15 mouse cellular contexts compared by ENCODE assay signal in the genomic region with DNA sequence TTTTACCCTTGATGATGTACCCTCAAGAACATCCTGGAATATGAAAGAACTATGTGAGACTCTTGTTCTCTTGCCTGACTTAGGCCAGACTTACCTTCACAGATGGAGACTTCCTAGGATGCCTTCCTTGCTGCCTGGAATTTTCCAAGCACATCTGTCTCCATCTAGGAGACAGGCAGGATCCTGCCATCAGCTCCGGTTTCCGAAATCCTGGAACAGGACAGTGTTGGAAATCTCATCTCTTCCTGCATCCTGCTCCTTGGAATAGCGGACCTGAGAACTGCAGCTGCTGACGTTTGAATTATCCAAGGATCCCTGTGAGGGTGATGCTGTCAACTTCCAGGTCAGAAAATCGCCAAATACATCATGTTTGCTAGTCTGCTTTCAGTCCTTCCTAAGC.
"Had no signal": no experiment of that assay in that cellular context is flagged by ENCODE, and none has a peak within 500 bp of the region (broad histone marks: within the 10 kb centered on the region; RNA-seq: fewer than 3 reads in every experiment).

No protein-coding gene starts in this region.

- H3K27ac ChIP-seq: left cerebral cortex, adult 2 months; limb, embryonic 10.5 days; liver, embryonic 15.5 days; midbrain, embryonic 13.5 days; neural tube, embryonic 15.5 days; stomach, postnatal 0 days had no signal

- H3K4me1 ChIP-seq: liver, embryonic 15.5 days had no signal

- DNase-seq: lung, adult 2 months; lung, postnatal 36 days; right cerebral cortex, adult 18-20 months; right cerebral cortex, postnatal 25 days; thymus, postnatal 14 days had no signal

- H3K9ac ChIP-seq: liver, embryonic 15.5 days; midbrain, embryonic 13.5 days; neural tube, embryonic 15.5 days had no signal

- H3K36me3 ChIP-seq: limb, embryonic 10.5 days; liver, embryonic 15.5 days; midbrain, embryonic 13.5 days; neural tube, embryonic 15.5 days had no signal

- H3K4me2 ChIP-seq: liver, embryonic 11.5 days; liver, embryonic 15.5 days; midbrain, embryonic 13.5 days; neural tube, embryonic 15.5 days had no signal

- ATAC-seq: inflammation-experienced regulatory T-cells, adult 6 months; intestine, postnatal 0 days; lung, postnatal 0 days; midbrain, embryonic 13.5 days had no signal

- H3K4me3 ChIP-seq: left cerebral cortex, adult 2 months; limb, embryonic 10.5 days; liver, embryonic 15.5 days; midbrain, embryonic 13.5 days; neural tube, embryonic 15.5 days had no signal

- H3K9me3 ChIP-seq: limb, embryonic 10.5 days; liver, embryonic 15.5 days; midbrain, embryonic 13.5 days; neural tube, embryonic 15.5 days had no signal
